Mouse (Mus musculus) liver, adult 2 months (tissue): ENCODE measurements at regions not wholly inside any gene's neighbourhood (a gene's known extent, or its start where the extent isn't known, plus 50 kb on each side); places are given as distances from the start of the nearest gene placed in this dataset.

Experiments used
- CTCF ChIP-seq: fragments of 200-500 bp; IDR thresholded peaks from 2 replicates; pipeline ENCODE4 v1.5.1; 2011; ENCODE audit warnings: low read depth, low read length, control low read depth
- POLR2A ChIP-seq: fragments of 200-500 bp; IDR thresholded peaks from 2 replicates; pipeline ENCODE4 v1.6.1; 2011; ENCODE audit warnings: low read length, control low read depth; ENCODE audit not compliant: insufficient read depth; ENCODE audit errors: extremely low read depth

- TF ChIP-seq CTCF (no peak), POLR2A (no peak)
Measured at GRCm38 (mm10) chr4:53318181-53318580, 122.0 kb upstream of the Slc44a1 start.
